Mouse (Mus musculus): ENCODE results near the gene Setd1b.

Setd1b gene

GRCm38 (mm10) chr5:123127031-123127430 is 15.0 kb upstream of the Setd1b start:
- 81% methylated on average over 6 of the region's 6 CpGs for WGBS

GRCm38 (mm10) chr5:123128426-123129169 is 13.4 kb upstream of the Setd1b start:
- WGBS = 44% methylated on average over 10 of the region's 10 CpGs

GRCm38 (mm10) chr5:123129170-123129757 is 12.7 kb upstream of the Setd1b start:
- 78% methylated on average over 10 of the region's 10 CpGs for WGBS

- WGBS = 83% methylated on average over 9 of the region's 9 CpGs
These were observed 11.8 kb upstream of the Setd1b start for GRCm38 (mm10) chr5:123130030-123130813.

GRCm38 (mm10) chr5:123130814-123131148 is 11.2 kb upstream of the Setd1b start:
- 64% methylated on average over 5 of the region's 5 CpGs for WGBS

GRCm38 (mm10) chr5:123132308-123133071 is 9.5 kb upstream of the Setd1b start, which contains the start of gene Rhof:
Rhof (minus strand) TSS chr5:123132692.
- 1% methylated on average over 44 of the region's 44 CpGs for WGBS

GRCm38 (mm10) chr5:123133083-123133783 is 8.8 kb upstream of the Setd1b start:
- 13% methylated on average over 18 of the region's 18 CpGs for WGBS

GRCm38 (mm10) chr5:123133784-123134143 is 8.2 kb upstream of the Setd1b start:
- 15% methylated on average over 7 of the region's 7 CpGs for WGBS

- WGBS = 15% methylated on average over 13 of the region's 13 CpGs
These were observed 7.7 kb upstream of the Setd1b start for GRCm38 (mm10) chr5:123134186-123134874.

- WGBS = 27% methylated on average over 8 of the region's 8 CpGs
These were observed 7.1 kb upstream of the Setd1b start for GRCm38 (mm10) chr5:123134875-123135382.

GRCm38 (mm10) chr5:123135471-123136360 is 6.3 kb upstream of the Setd1b start:
- WGBS = 4% methylated on average over 30 of the region's 30 CpGs

- WGBS = 2% methylated on average over 13 of the region's 13 CpGs
These were observed 5.5 kb upstream of the Setd1b start for GRCm38 (mm10) chr5:123136361-123137043.

- 5% methylated on average over 20 of the region's 20 CpGs for WGBS
These were observed 4.7 kb upstream of the Setd1b start for GRCm38 (mm10) chr5:123137044-123137909.

GRCm38 (mm10) chr5:123137910-123138229 is 4.1 kb upstream of the Setd1b start:
- 7% methylated on average over 6 of the region's 6 CpGs for WGBS

- under 1% methylated on average over 40 of the region's 40 CpGs for WGBS
These were observed 3.6 kb upstream of the Setd1b start for GRCm38 (mm10) chr5:123138230-123138911.

GRCm38 (mm10) chr5:123138953-123139721 is 2.9 kb upstream of the Setd1b start:
- WGBS = 1% methylated on average over 39 of the region's 39 CpGs
